Mouse (Mus musculus) liver (tissue): ENCODE results near the gene Arpc2.
"Not testable (repeated sequence)": the region's sequence is repeated elsewhere in the genome, so short reads cannot be mapped to it uniquely, and the experiment has no call there.

ENCODE experiments used
- DNase-seq: peaks from one replicate; pipeline ENCODE4 v3.0.0-alpha.2; 2020; ENCODE audit warnings: mixed read lengths

Gene Arpc2

DNA sequence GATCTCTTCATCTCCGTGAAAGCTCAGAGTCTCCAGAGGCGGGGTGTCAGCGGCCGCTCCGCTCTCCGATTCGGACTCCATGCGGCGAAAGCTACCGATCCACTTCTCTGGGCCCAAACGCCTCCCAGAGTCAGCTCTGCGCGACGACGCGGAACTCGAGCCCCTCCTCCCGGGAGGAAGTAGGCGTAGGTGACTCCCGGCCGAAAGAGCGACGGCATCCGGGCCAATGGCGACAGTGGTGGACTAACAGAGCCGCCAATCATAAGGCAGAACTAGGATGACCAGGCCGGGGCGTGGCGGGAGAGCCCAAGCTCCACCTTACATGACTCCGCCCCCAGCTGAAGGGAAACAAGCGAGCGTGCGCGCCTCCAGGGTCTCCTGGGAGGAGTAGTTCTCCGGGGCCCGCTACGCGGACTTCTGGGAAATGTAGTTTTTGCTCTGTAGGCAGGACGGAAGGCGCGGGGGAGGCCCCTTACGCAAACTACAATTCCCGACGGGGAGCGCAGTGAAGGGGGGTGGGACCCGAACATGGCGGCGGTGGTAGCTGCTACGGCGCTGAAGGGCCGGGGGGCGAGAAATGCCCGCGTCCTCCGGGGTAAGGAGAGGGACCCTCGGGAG, 48.8 kb downstream of the Arpc2 start, which contains the start of the genes Aamp and Pnkd:
Gene Aamp, minus strand, starts transcription at position 196 of the 618 bp plus-strand sequence.
Gene Pnkd, plus strand, starts transcription at position 388 of the 618 bp plus-strand sequence.
- DNase-seq, result peak; percentile 100

GRCm38 (mm10) chr1:74285212-74286010, 49.5 kb downstream of the Arpc2 start:
- no peak for DNase-seq

GRCm38 (mm10) chr1:74286869-74287607, 51.2 kb downstream of the Arpc2 start:
- DNase-seq, result not testable (repeated sequence)

GRCm38 (mm10) chr1:74288327-74288726, 52.4 kb downstream of the Arpc2 start:
- peak; percentile 48 for DNase-seq

DNA sequence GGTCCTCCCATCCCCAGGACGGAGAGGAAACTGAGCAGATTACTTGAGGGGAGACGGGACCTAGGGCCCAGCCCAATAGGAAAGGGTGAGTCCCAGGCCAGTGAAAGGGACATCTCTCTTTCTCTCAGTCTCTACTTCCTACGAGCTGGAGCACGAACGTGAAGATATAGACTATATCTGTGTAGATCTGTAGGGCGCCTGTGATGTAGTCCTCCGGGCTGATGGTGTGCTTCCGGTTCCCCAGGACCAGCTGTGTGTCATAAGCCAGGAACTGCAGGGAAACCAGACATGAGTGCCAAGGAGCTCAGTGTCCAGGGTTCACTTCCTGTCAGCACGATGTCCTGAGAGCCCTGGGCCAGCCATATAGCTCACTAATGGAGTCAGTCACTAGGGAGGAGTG, 53.4 kb downstream of the Arpc2 start:
- no peak for DNase-seq

GRCm38 (mm10) chr1:74289740-74290139, 53.9 kb downstream of the Arpc2 start:
- DNase-seq, result no peak

GRCm38 (mm10) chr1:74290141-74290540, 54.3 kb downstream of the Arpc2 start:
- DNase-seq, result no peak

GRCm38 (mm10) chr1:74292331-74293020, 56.6 kb downstream of the Arpc2 start:
- no peak for DNase-seq

GRCm38 (mm10) chr1:74293306-74293960, 57.5 kb downstream of the Arpc2 start:
- no peak for DNase-seq

- DNase-seq, result no peak
These were observed 58.3 kb downstream of the Arpc2 start for GRCm38 (mm10) chr1:74294090-74294643.

GRCm38 (mm10) chr1:74294733-74295455, 59.0 kb downstream of the Arpc2 start:
- no peak for DNase-seq

GRCm38 (mm10) chr1:74295456-74296171, 59.7 kb downstream of the Arpc2 start:
- DNase-seq, result peak; percentile 88

DNA sequence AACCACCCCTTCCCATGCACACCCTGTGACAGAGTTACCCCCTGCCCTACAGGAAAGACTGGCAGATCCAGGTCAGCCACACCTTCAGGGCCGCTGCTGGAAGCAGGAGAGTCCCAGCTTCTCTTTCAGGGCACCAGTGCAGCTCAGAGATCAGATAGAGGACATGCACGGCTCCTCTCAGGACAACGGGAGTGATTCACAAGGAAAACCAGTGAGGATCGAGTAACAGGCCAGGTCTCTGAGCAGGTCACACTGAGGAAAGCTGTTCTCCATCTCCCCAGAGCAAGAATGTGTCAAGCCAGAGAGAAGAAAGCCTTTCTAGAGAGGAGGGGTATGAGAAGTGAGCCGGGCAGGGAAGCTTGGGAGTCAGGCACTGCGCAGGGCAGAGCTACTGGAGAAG, 60.6 kb downstream of the Arpc2 start:
- peak; percentile 29 for DNase-seq

- DNase-seq, result peak; percentile 47
These were observed 61.4 kb downstream of the Arpc2 start for GRCm38 (mm10) chr1:74297269-74297668.

DNA sequence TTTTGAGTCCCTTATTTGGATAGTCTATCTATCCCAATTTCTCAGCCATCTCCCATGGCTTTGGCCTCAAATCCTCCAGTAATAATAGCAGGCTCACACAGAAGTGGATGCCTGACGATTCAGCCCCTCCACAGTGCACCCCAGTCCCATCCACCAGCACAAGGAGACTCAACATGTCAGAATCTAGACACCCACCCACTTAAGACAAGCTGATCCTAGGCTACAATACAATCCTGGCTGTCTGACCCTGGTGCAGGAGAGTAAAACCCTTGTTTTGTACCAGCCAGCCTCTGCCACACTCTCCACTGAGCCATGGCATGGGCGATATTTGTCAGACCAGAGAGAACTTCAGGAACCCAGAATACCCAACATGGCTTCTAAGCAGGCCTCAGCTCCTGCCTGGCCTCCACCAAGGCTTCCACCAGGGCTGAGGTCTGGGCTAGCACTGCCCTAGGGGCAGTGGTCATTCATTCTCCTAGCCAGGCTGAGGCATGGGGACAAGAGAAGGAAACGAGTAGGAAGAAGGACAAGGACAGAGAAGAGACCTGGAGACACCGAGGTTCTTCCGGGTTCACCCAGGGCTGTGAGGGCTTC, 62.4 kb downstream of the Arpc2 start:
- DNase-seq, result no peak

GRCm38 (mm10) chr1:74298996-74299395, 63.1 kb downstream of the Arpc2 start:
- DNase-seq, result no peak

- DNase-seq, result no peak
These were observed 64.6 kb downstream of the Arpc2 start for GRCm38 (mm10) chr1:74300347-74301110.

GRCm38 (mm10) chr1:74302229-74302628, 66.3 kb downstream of the Arpc2 start:
- no peak for DNase-seq

GRCm38 (mm10) chr1:74302835-74303234, 67.0 kb downstream of the Arpc2 start:
- no peak for DNase-seq
